Mouse (Mus musculus): ENCODE data around the gene Rhox4d. TPM values are rescaled to one million over a fixed set of nuclear protein-coding genes. Genes with fewer than 3 reads are reported as not detected.
"Not testable (repeated sequence)": the region's sequence is repeated elsewhere in the genome, so short reads cannot be mapped to it uniquely, and the experiment has no call there.

Rhox4d gene
- not detected in 2 replicates for polyA plus RNA-seq (2015; fragmentation: Nextera tagmentation; extraction: Ambion mirVana)

GRCm38 (mm10) chrX:37514059-37514458, at the start of gene Rhox4d:
TSS of gene Rhox4d (plus strand) at chrX:37514359.
- H3K27me3 ChIP-seq; H3K4me2 ChIP-seq; H3K36me3 ChIP-seq; H3K4me1 ChIP-seq (replicated peaks); H3K9ac ChIP-seq; H3K9me3 ChIP-seq; H3K4me3 ChIP-seq; ATAC-seq (ENCODE audit: low FRiP score); H3K27ac ChIP-seq: not testable (repeated sequence)
- WGBS, result 91% methylated on average over 16 of the region's 18 CpGs

- H3K27me3 ChIP-seq; H3K4me3 ChIP-seq; H3K4me2 ChIP-seq; H3K27ac ChIP-seq; H3K9me3 ChIP-seq; H3K36me3 ChIP-seq; H3K9ac ChIP-seq; H3K4me1 ChIP-seq (replicated peaks); ATAC-seq (ENCODE audit: low FRiP score): not testable (repeated sequence)
- 95% methylated on average over 14 of the region's 14 CpGs for whole genome bisulfite sequencing
Observed at GRCm38 (mm10) chrX:37480037-37480436, 34.1 kb upstream of the Rhox4d start, which contains the start of gene Rhox4c. TSS of gene Rhox4c (plus strand) at chrX:37480337.

GRCm38 (mm10) chrX:37530152-37530551, 16.0 kb downstream of the Rhox4d start, which contains the start of gene Rhox2e:
TSS of gene Rhox2e (plus strand) at chrX:37530452.
- not testable (repeated sequence) for H3K4me1 ChIP-seq (replicated peaks); H3K27me3 ChIP-seq; H3K9me3 ChIP-seq; H3K36me3 ChIP-seq; H3K9ac ChIP-seq; ATAC-seq (ENCODE audit: low FRiP score); H3K27ac ChIP-seq; H3K4me2 ChIP-seq; H3K4me3 ChIP-seq
- WGBS, result 93% methylated on average over 3 of the region's 8 CpGs

GRCm38 (mm10) chrX:37541719-37542118, 27.6 kb downstream of the Rhox4d start, which contains the start of gene Rhox3e:
TSS of gene Rhox3e (plus strand) at chrX:37542019.
- 100% methylated on average over 1 of the region's 4 CpGs for WGBS
- H3K4me2 ChIP-seq; H3K36me3 ChIP-seq; H3K4me1 ChIP-seq (replicated peaks); H3K9ac ChIP-seq; H3K27ac ChIP-seq; H3K9me3 ChIP-seq; H3K4me3 ChIP-seq; ATAC-seq (ENCODE audit: low FRiP score); H3K27me3 ChIP-seq: not testable (repeated sequence)

GRCm38 (mm10) chrX:37557112-37557511, 43.0 kb downstream of the Rhox4d start, which contains the start of gene Rhox4e:
TSS of gene Rhox4e (plus strand) at chrX:37557412.
- H3K9me3 ChIP-seq; H3K27me3 ChIP-seq; ATAC-seq (ENCODE audit: low FRiP score); H3K9ac ChIP-seq; H3K4me2 ChIP-seq; H3K4me3 ChIP-seq; H3K4me1 ChIP-seq (replicated peaks); H3K36me3 ChIP-seq; H3K27ac ChIP-seq: not testable (repeated sequence)
- over 99% methylated on average over 10 of the region's 18 CpGs for WGBS

Other genes starting within 250 kb of the Rhox4d start
- gene Rhox4a, start 249.0 kb upstream of the Rhox4d start, polyA plus RNA-seq (2015; fragmentation: Nextera tagmentation; extraction: Ambion mirVana), result not detected in 2 replicates
- not detected in 2 replicates for gene Rhox3a2, start 134.3 kb upstream of the Rhox4d start, polyA plus RNA-seq (2015; fragmentation: Nextera tagmentation; extraction: Ambion mirVana)
- not detected in 2 replicates for gene Rhox4a2, start 123.5 kb upstream of the Rhox4d start, polyA plus RNA-seq (2015; fragmentation: Nextera tagmentation; extraction: Ambion mirVana)
- gene Rhox2b, start 102.3 kb upstream of the Rhox4d start, polyA plus RNA-seq (2015; fragmentation: Nextera tagmentation; extraction: Ambion mirVana), result not detected in 2 replicates
- not detected in 2 replicates for gene Rhox4b, start 81.9 kb upstream of the Rhox4d start, polyA plus RNA-seq (2015; fragmentation: Nextera tagmentation; extraction: Ambion mirVana)
- 0.94 TPM in 1 of 2 replicates, not detected in the other for gene Rhox2c, start 60.7 kb upstream of the Rhox4d start, polyA plus RNA-seq (2015; fragmentation: Nextera tagmentation; extraction: Ambion mirVana)
- gene Rhox3c, start 55.8 kb upstream of the Rhox4d start, polyA plus RNA-seq (2015; fragmentation: Nextera tagmentation; extraction: Ambion mirVana), result not detected in 2 replicates
- not detected in 2 replicates for gene Rhox4c, start 34.0 kb upstream of the Rhox4d start, polyA plus RNA-seq (2015; fragmentation: Nextera tagmentation; extraction: Ambion mirVana)
- gene Rhox2d, start 20.9 kb upstream of the Rhox4d start, polyA plus RNA-seq (2015; fragmentation: Nextera tagmentation; extraction: Ambion mirVana), result not detected in 2 replicates
- not detected in 2 replicates for gene Rhox2e, start 16.1 kb downstream of the Rhox4d start, polyA plus RNA-seq (2015; fragmentation: Nextera tagmentation; extraction: Ambion mirVana)
- not detected in 2 replicates for gene Rhox3e, start 27.7 kb downstream of the Rhox4d start, polyA plus RNA-seq (2015; fragmentation: Nextera tagmentation; extraction: Ambion mirVana)
- gene Rhox4e, start 43.1 kb downstream of the Rhox4d start, polyA plus RNA-seq (2015; fragmentation: Nextera tagmentation; extraction: Ambion mirVana), result not detected in 2 replicates
- not detected in 2 replicates for gene Rhox2f, start 57.0 kb downstream of the Rhox4d start, polyA plus RNA-seq (2015; fragmentation: Nextera tagmentation; extraction: Ambion mirVana)
- not detected in 2 replicates for gene Rhox3f, start 66.6 kb downstream of the Rhox4d start, polyA plus RNA-seq (2015; fragmentation: Nextera tagmentation; extraction: Ambion mirVana)
- not detected in 2 replicates for gene Rhox4f, start 93.3 kb downstream of the Rhox4d start, polyA plus RNA-seq (2015; fragmentation: Nextera tagmentation; extraction: Ambion mirVana)
- not detected in 2 replicates for gene Rhox3g, start 114.3 kb downstream of the Rhox4d start, polyA plus RNA-seq (2015; fragmentation: Nextera tagmentation; extraction: Ambion mirVana)
- not detected in 2 replicates for gene Rhox2g, start 129.1 kb downstream of the Rhox4d start, polyA plus RNA-seq (2015; fragmentation: Nextera tagmentation; extraction: Ambion mirVana)
- not detected in 2 replicates for gene Rhox4g, start 137.0 kb downstream of the Rhox4d start, polyA plus RNA-seq (2015; fragmentation: Nextera tagmentation; extraction: Ambion mirVana)
- not detected in 2 replicates for gene Rhox3h, start 154.4 kb downstream of the Rhox4d start, polyA plus RNA-seq (2015; fragmentation: Nextera tagmentation; extraction: Ambion mirVana)
- not detected in 2 replicates for gene Rhox2h, start 158.9 kb downstream of the Rhox4d start, polyA plus RNA-seq (2015; fragmentation: Nextera tagmentation; extraction: Ambion mirVana)

Data from hindbrain, embryonic 13.5 days (tissue).